Mouse (Mus musculus) gastrocnemius, postnatal 25 days (tissue): ENCODE data around the gene Gm21663. TPM values are rescaled to one million over a fixed set of nuclear protein-coding genes. Genes with fewer than 3 reads are reported as not detected.
"Not testable (repeated sequence)": the region's sequence is repeated elsewhere in the genome, so short reads cannot be mapped to it uniquely, and the experiment has no call there.

Experiments used
- DNase-seq: peaks from one replicate; pipeline ENCODE4 v3.0.0; 2022
- long read RNA-seq, 2 experiments: library from polyadenylated mRNA; stranded (forward); transcript quantifications; one replicate each; pipeline ENCODE4 v2.0.0; 2021
- total RNA-seq, 2 experiments: library from RNA; stranded (reverse); gene quantifications; 1 replicate in 1 of 2; 2 replicates in 1 of 2; pipeline ENCODE4 v1.2.3; 2021

Gm21663 gene
- total RNA-seq, result not detected
- long read RNA-seq, experiment 1, result 0 reads
- long read RNA-seq, experiment 2, result 0 reads

- DNase-seq, result not testable (repeated sequence)
Observed at GRCm38 (mm10) chr5:25942281-25942680, at the start of gene Gm21663. Gene Gm21663, minus strand, starts transcription at chr5:25942381.

DNA sequence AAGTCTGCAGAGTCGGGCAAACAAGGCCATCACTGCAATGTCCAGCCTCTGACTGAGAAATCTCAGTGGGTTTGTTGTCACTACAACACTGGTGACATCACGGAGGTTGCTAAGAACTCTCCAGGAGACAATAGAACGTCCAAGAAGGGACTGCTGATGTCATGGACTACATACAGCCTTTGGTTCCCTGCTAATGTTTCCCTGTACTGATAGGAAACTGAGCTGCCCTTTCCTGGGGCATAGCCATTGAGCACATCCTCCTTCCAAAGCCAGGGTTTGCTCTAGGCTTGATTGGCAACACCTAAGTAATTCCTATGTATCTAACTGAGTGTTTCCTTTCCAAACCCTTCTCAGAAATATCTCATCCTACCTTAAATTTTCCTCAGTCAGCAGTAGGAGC, 46.4 kb upstream of the Gm21663 start, which contains the start of gene Gm21698:
Gene Gm21698 (minus strand): TSS at position 101 of the 400 bp plus-strand sequence.
- DNase-seq, result not testable (repeated sequence)

- not testable (repeated sequence) for DNase-seq
Observed at GRCm38 (mm10) chr5:25972563-25972962, 30.4 kb upstream of the Gm21663 start, which contains the start of gene Gm21680. Gene Gm21680, minus strand, starts transcription at chr5:25972663.

- not testable (repeated sequence) for DNase-seq
Observed at GRCm38 (mm10) chr5:25957050-25957449, 14.9 kb upstream of the Gm21663 start.

DNA sequence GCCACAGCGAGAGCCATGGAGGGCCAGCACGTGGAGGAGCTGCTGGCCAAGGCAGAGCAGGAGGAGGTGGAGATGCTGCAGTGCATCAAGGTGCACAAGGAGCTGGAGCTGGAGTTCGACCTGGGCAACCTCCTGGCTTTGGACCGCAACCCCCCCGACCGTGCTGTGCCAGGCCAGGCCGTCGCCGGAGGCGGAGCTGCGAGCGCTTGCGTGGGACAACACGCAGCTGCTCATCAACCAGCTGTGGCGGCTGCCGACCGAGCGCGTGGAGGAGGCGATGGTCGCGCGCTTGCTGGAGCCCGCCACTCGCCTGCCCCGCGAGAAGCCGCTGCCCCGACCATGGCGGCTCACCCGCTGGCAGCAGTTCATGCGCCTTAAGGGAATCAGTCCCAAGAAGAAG, 14.4 kb upstream of the Gm21663 start:
- not testable (repeated sequence) for DNase-seq

DNA sequence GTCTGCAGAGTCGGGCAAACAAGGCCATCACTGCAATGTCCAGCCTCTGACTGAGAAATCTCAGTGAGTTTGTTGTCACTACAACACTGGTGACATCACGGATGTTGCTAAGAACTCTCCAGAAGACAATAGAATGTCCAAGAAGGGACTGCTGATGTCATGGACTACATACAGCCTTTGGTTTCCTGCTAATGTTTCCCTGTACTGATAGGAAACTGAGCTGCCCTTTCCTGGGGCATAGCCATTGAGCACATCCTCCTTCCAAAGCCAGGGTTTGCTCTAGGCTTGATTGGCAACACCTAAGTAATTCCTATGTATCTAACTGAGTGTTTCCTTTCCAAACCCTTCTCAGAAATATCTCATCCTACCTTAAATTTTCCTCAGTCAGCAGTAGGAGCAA, 12.1 kb upstream of the Gm21663 start, which contains the start of gene Gm21671:
Gene Gm21671 (minus strand): TSS at position 101 of the 400 bp plus-strand sequence.
- DNase-seq, result not testable (repeated sequence)

- not testable (repeated sequence) for DNase-seq
Observed at GRCm38 (mm10) chr5:25945391-25945790, 3.2 kb upstream of the Gm21663 start.

DNA sequence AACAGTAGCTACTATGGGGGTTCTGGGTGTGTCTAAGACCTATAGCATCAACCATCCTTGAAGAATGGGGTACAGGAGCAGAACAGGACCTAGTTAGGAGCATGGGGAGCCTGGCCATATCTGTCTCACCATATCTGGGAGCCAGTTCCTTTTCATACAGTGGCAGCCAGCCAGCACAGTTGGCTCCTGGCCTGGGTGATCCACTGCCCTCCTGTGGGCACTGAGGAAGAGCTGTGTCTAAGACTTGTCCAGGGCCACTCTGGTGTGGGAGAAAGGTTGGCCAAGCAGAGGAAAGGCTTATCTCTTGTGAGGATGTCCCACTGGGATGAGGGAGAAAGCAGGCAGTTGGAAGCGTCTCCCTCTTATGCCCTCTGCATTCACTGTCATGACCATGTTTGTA, 50.9 kb downstream of the Gm21663 start:
- DNase-seq, result no peak

GRCm38 (mm10) chr5:25889746-25890382, 52.3 kb downstream of the Gm21663 start:
- DNase-seq, result no peak

GRCm38 (mm10) chr5:25886708-25887107, 55.5 kb downstream of the Gm21663 start:
- DNase-seq, result no peak

Other genes starting within 250 kb of the Gm21663 start
- gene Xrcc2, start 236.6 kb downstream of the Gm21663 start, total RNA-seq, result 1 to 10 TPM; 2.4 to 3.2 TPM
- gene Actr3b, start 182.4 kb downstream of the Gm21663 start, total RNA-seq, result 1 to 10 TPM in 1 of 2 experiments, under 1 TPM in 1; 0.67 to 1.8 TPM
- gene Gm21671, start 12.0 kb upstream of the Gm21663 start, total RNA-seq, result not detected
- gene Gm21680, start 30.3 kb upstream of the Gm21663 start, total RNA-seq, result not detected
- gene Gm21698, start 46.3 kb upstream of the Gm21663 start, total RNA-seq, result not detected
- not detected for gene Gm1979, start 62.4 kb upstream of the Gm21663 start, total RNA-seq
- not detected for gene Gm5862, start 80.5 kb upstream of the Gm21663 start, total RNA-seq
- gene Speer4a, start 97.2 kb upstream of the Gm21663 start, total RNA-seq, result not detected
- not detected for gene Gm7347, start 116.2 kb upstream of the Gm21663 start, total RNA-seq
- gene Gm10471, start 146.9 kb upstream of the Gm21663 start, total RNA-seq, result not detected
- gene 5031410I06Rik, start 163.0 kb upstream of the Gm21663 start, total RNA-seq, result not detected
- gene Gm10220, start 179.0 kb upstream of the Gm21663 start, total RNA-seq, result not detected